Mouse (Mus musculus) intestine, postnatal 0 days (tissue): Measurements from ENCODE around the gene Gstp1. TPM values are rescaled to one million over a fixed set of nuclear protein-coding genes. Genes with fewer than 3 reads are reported as not detected.

ENCODE experiments used
- ATAC-seq: fragments of 200-750 bp; cut with Nextera tagmentation; 2 replicates; pipeline ENCODE4 v1.8.0; 2017; ENCODE audit warnings: mild to moderate bottlenecking, moderate TSS enrichment, moderate library complexity
- H3K27ac ChIP-seq: fragments of 300-500 bp; sonication (generic); 2 replicates; pipeline ENCODE4 v1.5.1; 2014; ENCODE audit warnings: mild to moderate bottlenecking, low read depth, low read length, moderate library complexity
- H3K27me3 ChIP-seq: fragments of 300-500 bp; sonication (generic); replicated peaks from 2 replicates; pipeline ENCODE4 v1.6.1; 2014; ENCODE audit warnings: low read length, mixed read lengths; ENCODE audit not compliant: control insufficient read depth, insufficient read depth
- H3K36me3 ChIP-seq: fragments of 300-500 bp; sonication (generic); 2 replicates; pipeline ENCODE4 v1.6.1; 2014; ENCODE audit warnings: mild to moderate bottlenecking, moderate library complexity; ENCODE audit not compliant: control insufficient read depth, insufficient read depth
- H3K4me1 ChIP-seq: fragments of 300-500 bp; sonication (generic); replicated peaks from 2 replicates; pipeline ENCODE4 v1.6.1; 2014; ENCODE audit warnings: antibody characterized with exemption, low read length, mixed read lengths; ENCODE audit not compliant: control insufficient read depth, insufficient read depth
- H3K4me2 ChIP-seq: fragments of 300-500 bp; sonication (generic); replicated peaks from 2 replicates; pipeline ENCODE4 v1.6.1; 2014; ENCODE audit warnings: low read depth, mild to moderate bottlenecking, moderate library complexity
- H3K4me3 ChIP-seq: fragments of 300-500 bp; sonication (generic); 2 replicates; pipeline ENCODE4 v1.5.1; 2014; ENCODE audit warnings: low read depth, low read length
- H3K9ac ChIP-seq: fragments of 300-500 bp; sonication (generic); 2 replicates; pipeline ENCODE4 v1.6.1; 2014; ENCODE audit warnings: mild to moderate bottlenecking, low read depth, low read length
- H3K9me3 ChIP-seq: fragments of 300-500 bp; sonication (generic); 2 replicates; pipeline ENCODE4 v1.6.1; 2016; ENCODE audit warnings: mixed run types; ENCODE audit not compliant: control insufficient read depth
- CTCF ChIP-seq: sonication (generic); IDR thresholded peaks from 2 replicates; pipeline ENCODE4 v1.5.1; 2016; ENCODE audit warnings: low read depth, mild to moderate bottlenecking, control low read depth, antibody characterized with exemption, moderate library complexity
- WGBS: fragments of 180-500 bp; shearing (Covaris S2); extraction: QIAGEN DNeasy Blood & Tissue Kit; methylation state at CpG from one replicate; pipeline ENCODE4 v1.1.7; 2014; 5-methylcytosine and 5-hydroxymethylcytosine counted together
- polyA plus RNA-seq: library from polyadenylated mRNA; unstranded; fragments of >200 nt; fragmentation: Nextera tagmentation; extraction: Ambion mirVana; gene quantifications from 2 replicates; pipeline ENCODE4 v1.2.1, GENCODE M21; 2015

Gene Gstp1
- polyA plus RNA-seq, 1 experiment from 2014 or later, result 746 TPM

GRCm38 (mm10) chr19:4005091-4005490 lies 32.7 kb downstream of the Gstp1 start:
- ATAC-seq, result no peak
- Histone ChIP-seq H3K36me3 (peaks cover 49% of the 10 kb centered on the region), H3K4me3 (no peak overlapping the region), H3K4me1 (peaks cover 4% of the 10 kb centered on the region; the same call in 1 of the 2 replicates), H3K27me3 (no peaks in the 10 kb centered on the region), H3K27ac (no peak overlapping the region), H3K9ac (no peak overlapping the region), H3K9me3 (no peaks in the 10 kb centered on the region), H3K4me2 (no peak overlapping the region)
- no peak for TF ChIP-seq CTCF
- WGBS, result 81% methylated on average over 9 of the region's 9 CpGs

- H3K27me3 ChIP-seq, result no peaks in the 10 kb centered on the region
- H3K4me2 ChIP-seq, result no peak overlapping the region
- H3K9ac ChIP-seq, result no peak overlapping the region
- peaks cover 6% of the 10 kb centered on the region; the same call in 1 of the 2 replicates for H3K4me1 ChIP-seq
- H3K9me3 ChIP-seq, result no peaks in the 10 kb centered on the region
- H3K36me3 ChIP-seq, result peaks cover 42% of the 10 kb centered on the region
- H3K4me3 ChIP-seq, result no peak overlapping the region
- H3K27ac ChIP-seq, result no peak overlapping the region
- no peak for ATAC-seq
- 88% methylated on average over 15 of the region's 15 CpGs for WGBS
- no peak for TF ChIP-seq CTCF
Measured at GRCm38 (mm10) chr19:4004331-4004730, 33.5 kb downstream of the Gstp1 start.

GRCm38 (mm10) chr19:4003641-4004040 lies 34.1 kb downstream of the Gstp1 start:
- Histone ChIP-seq H3K9ac (no peak overlapping the region), H3K36me3 (peaks cover 35% of the 10 kb centered on the region), H3K27me3 (no peaks in the 10 kb centered on the region), H3K9me3 (no peaks in the 10 kb centered on the region), H3K4me1 (peaks cover 7% of the 10 kb centered on the region; the same call in 1 of the 2 replicates), H3K4me2 (no peak overlapping the region), H3K27ac (no peak overlapping the region), H3K4me3 (no peak overlapping the region)
- no peak for TF ChIP-seq CTCF
- no peak for ATAC-seq
- WGBS, result 73% methylated on average over 12 of the region's 12 CpGs

- H3K4me3 ChIP-seq, result no peak within 1 kb of the TSS
- H3K4me2 ChIP-seq, result no peak within 1 kb of the TSS
- H3K27ac ChIP-seq, result no peak within 1 kb of the TSS
- no peak for TF ChIP-seq CTCF
- peaks cover 29% of the 10 kb centered on the region for H3K36me3 ChIP-seq
- ATAC-seq, result no peak
- H3K4me1 ChIP-seq, result peaks cover 7% of the 10 kb centered on the region; the same call in 1 of the 2 replicates
- no peaks in the 10 kb centered on the region for H3K9me3 ChIP-seq
- no peaks in the 10 kb centered on the region for H3K27me3 ChIP-seq
- no peak within 1 kb of the TSS for H3K9ac ChIP-seq
- 55% methylated on average over 1 of the region's 1 CpGs for WGBS
Measured at GRCm38 (mm10) chr19:4003112-4003511, 34.7 kb downstream of the Gstp1 start, which contains the start of gene Doc2g. Doc2g (plus strand) TSS chr19:4003313.

DNA sequence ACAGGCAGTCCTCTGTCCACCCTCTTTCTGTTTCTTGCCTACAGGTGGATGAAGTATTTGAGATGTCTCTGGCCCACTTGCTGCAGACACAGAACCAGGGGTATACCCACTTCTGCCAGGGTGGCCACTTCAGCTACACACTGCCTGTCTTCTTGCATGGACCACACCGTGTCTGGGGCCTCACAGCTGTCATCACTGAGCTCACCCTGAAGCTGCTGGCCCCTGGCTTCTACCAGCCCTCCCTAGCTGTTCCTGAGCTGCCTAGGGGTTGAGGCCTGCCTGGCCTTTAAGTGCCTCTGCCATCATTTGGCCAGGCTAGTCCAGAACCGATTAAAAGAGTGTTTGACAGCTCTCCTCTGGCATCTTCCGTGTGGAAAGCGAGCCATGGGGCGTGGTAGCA lies 36.0 kb downstream of the Gstp1 start:
- no peak for ATAC-seq
- Histone ChIP-seq H3K27ac (no peak overlapping the region), H3K4me1 (peaks cover 7% of the 10 kb centered on the region; the same call in 1 of the 2 replicates), H3K36me3 (peaks cover 16% of the 10 kb centered on the region), H3K27me3 (no peaks in the 10 kb centered on the region), H3K9ac (no peak overlapping the region; the same call in 1 of the 2 replicates), H3K4me3 (no peak overlapping the region), H3K9me3 (no peaks in the 10 kb centered on the region), H3K4me2 (no peak overlapping the region; the same call in 1 of the 2 replicates)
- WGBS, result 73% methylated on average over 5 of the region's 5 CpGs
- no peak for TF ChIP-seq CTCF

DNA sequence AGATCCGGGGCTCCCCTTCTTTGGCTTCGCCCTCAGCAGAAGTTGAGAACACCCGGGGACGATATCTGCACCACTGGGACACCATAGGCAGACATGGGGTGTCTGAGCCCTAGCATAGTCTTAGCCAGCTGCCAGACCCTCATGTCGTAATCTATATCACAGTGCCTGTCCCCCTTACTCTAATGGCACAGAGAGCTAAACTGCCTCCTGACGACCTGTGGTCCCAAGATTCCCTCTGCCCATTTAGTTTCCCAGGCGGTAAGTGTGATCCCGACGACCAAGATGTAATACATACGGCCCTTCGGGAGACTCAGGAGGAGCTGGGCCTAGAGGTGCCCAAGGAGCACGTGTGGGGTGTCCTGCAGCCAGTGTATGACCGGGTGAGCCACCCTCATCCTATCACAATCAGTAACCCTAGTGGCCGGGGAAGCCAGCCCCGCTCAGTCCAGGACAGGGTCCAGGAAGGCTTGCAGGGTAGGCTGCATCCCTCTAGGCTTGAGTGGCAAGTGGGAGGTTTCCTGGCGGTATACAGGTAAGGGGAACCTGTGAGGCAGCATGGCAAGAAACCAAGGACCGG lies 36.7 kb downstream of the Gstp1 start:
- no peak for TF ChIP-seq CTCF
- Histone ChIP-seq H3K36me3 (peaks cover 9% of the 10 kb centered on the region), H3K9me3 (no peaks in the 10 kb centered on the region), H3K27ac (peak overlapping the region; percentile 91), H3K4me3 (peak overlapping the region; percentile 59), H3K27me3 (no peaks in the 10 kb centered on the region), H3K4me1 (peaks cover 7% of the 10 kb centered on the region; the same call in 1 of the 2 replicates), H3K9ac (peak overlapping the region; percentile 60), H3K4me2 (peak overlapping the region; percentile 72)
- WGBS, result 16% methylated on average over 17 of the region's 17 CpGs
- ATAC-seq, result no peak
